23 mouse cellular contexts compared by ENCODE assay signal in genomic region chr3:114930796-114931195, GRCm38 (mm10). TPM values are rescaled to one million over a fixed set of nuclear protein-coding genes. Genes with fewer than 3 reads are reported as not detected.
DNase-seq lines count a peak whose midpoint lies in the region; ATAC-seq and TF ChIP-seq lines count a peak whose summit lies in the region.
"Had no signal": no experiment of that assay in that cellular context is flagged by ENCODE, and none has a peak within 500 bp of the region (broad histone marks: within the 10 kb centered on the region; RNA-seq: fewer than 3 reads in every experiment).

No protein-coding gene starts in this region.

- TF ChIP-seq POLR2A in cerebellum, adult 2 months (IDR thresholded peaks at IDR 0.05; ENCODE audit: borderline replicate concordance, insufficient read depth, low read length) = no peak

- no peaks in the 10 kb centered on the region for H3K9me3 ChIP-seq in midbrain, postnatal 0 days (ENCODE audit: low read length)
- H3K9me3 ChIP-seq in midbrain, embryonic 10.5 days (replicated peaks) = no peaks in the 10 kb centered on the region
- H3K9me3 ChIP-seq: embryonic facial prominence, embryonic 13.5 days; embryonic facial prominence, embryonic 15.5 days; forebrain, embryonic 13.5 days; forebrain, embryonic 15.5 days; G1E had no signal

- H3K4me2 ChIP-seq in midbrain, postnatal 0 days (ENCODE audit: low read depth, low read length, poor library complexity, severe bottlenecking) = no peak overlapping the region
- H3K4me2 ChIP-seq: embryonic facial prominence, embryonic 13.5 days; embryonic facial prominence, embryonic 15.5 days; forebrain, embryonic 13.5 days; forebrain, embryonic 15.5 days had no signal

- H3K9ac ChIP-seq in midbrain, postnatal 0 days (replicated peaks; ENCODE audit: low read length, poor library complexity, severe bottlenecking) = no peak overlapping the region
- H3K9ac ChIP-seq: embryonic facial prominence, embryonic 13.5 days; embryonic facial prominence, embryonic 15.5 days; forebrain, embryonic 13.5 days; forebrain, embryonic 15.5 days; forebrain, postnatal 0 days had no signal

- no peaks in the 10 kb centered on the region for H3K27me3 ChIP-seq in cerebellum, adult 2 months (ENCODE audit: control insufficient read depth, insufficient read depth, low read length)
- no peaks in the 10 kb centered on the region for H3K27me3 ChIP-seq in midbrain, postnatal 0 days (ENCODE audit: insufficient read depth, low read length)
- no peaks in the 10 kb centered on the region for H3K27me3 ChIP-seq in midbrain, embryonic 10.5 days (ENCODE audit: low read depth, poor library complexity, severe bottlenecking)
- H3K27me3 ChIP-seq: CH12.LX; embryonic facial prominence, embryonic 13.5 days; embryonic facial prominence, embryonic 15.5 days; forebrain, embryonic 13.5 days; forebrain, embryonic 15.5 days had no signal

- WGBS in cerebellum, adult 2 months = 17% methylated on average over 2 of the region's 2 CpGs
- WGBS in midbrain, postnatal 0 days = 82% methylated on average over 2 of the region's 2 CpGs
- 83% methylated on average over 2 of the region's 2 CpGs for WGBS in midbrain, embryonic 10.5 days

- no peak for TF ChIP-seq CTCF in cerebellum, adult 2 months (IDR thresholded peaks at IDR 0.05; ENCODE audit: borderline replicate concordance, insufficient read depth, low read depth, low read length)
- TF ChIP-seq CTCF in midbrain, postnatal 0 days (IDR thresholded peaks at IDR 0.05) = no peak

- peak overlapping the region; percentile 46; the same call in 1 of the 2 replicates for H3K27ac ChIP-seq in cerebellum, adult 2 months (ENCODE audit: insufficient read depth, low read length)
- no peak overlapping the region for H3K27ac ChIP-seq in midbrain, postnatal 0 days (ENCODE audit: low read depth, low read length)
- no peak overlapping the region for H3K27ac ChIP-seq in midbrain, embryonic 10.5 days (replicated peaks)
- H3K27ac ChIP-seq: embryonic facial prominence, embryonic 13.5 days; embryonic facial prominence, embryonic 15.5 days; forebrain, embryonic 13.5 days; forebrain, embryonic 15.5 days had no signal

- no peak overlapping the region for H3K4me3 ChIP-seq in cerebellum, adult 2 months (replicated peaks; ENCODE audit: insufficient read depth, low read depth, low read length)
- no peak overlapping the region for H3K4me3 ChIP-seq in midbrain, postnatal 0 days (ENCODE audit: low read depth, low read length)
- no peak overlapping the region for H3K4me3 ChIP-seq in midbrain, embryonic 10.5 days
- H3K4me3 ChIP-seq: embryonic facial prominence, embryonic 13.5 days; embryonic facial prominence, embryonic 15.5 days; forebrain, embryonic 13.5 days; forebrain, embryonic 15.5 days had no signal

- ATAC-seq in midbrain, postnatal 0 days (ENCODE audit: low FRiP score) = no peak
- ATAC-seq: CD4-positive, CD25-positive, alpha-beta regulatory T cell, adult 4 months; forebrain, embryonic 13.5 days; forebrain, embryonic 15.5 days; forebrain, postnatal 0 days had no signal

- H3K4me1 ChIP-seq in cerebellum, adult 2 months (ENCODE audit: control insufficient read depth, insufficient read depth, low read length) = peaks cover 14% of the 10 kb centered on the region; the same call in 1 of the 2 replicates
- H3K4me1 ChIP-seq in midbrain, postnatal 0 days (ENCODE audit: insufficient read depth, low read length) = no peaks in the 10 kb centered on the region
- no peaks in the 10 kb centered on the region for H3K4me1 ChIP-seq in midbrain, embryonic 10.5 days
- H3K4me1 ChIP-seq: embryonic facial prominence, embryonic 13.5 days; embryonic facial prominence, embryonic 15.5 days; forebrain, embryonic 13.5 days; forebrain, embryonic 15.5 days had no signal

- H3K36me3 ChIP-seq in midbrain, postnatal 0 days (ENCODE audit: insufficient read depth, low read length) = no peaks in the 10 kb centered on the region
- no peaks in the 10 kb centered on the region for H3K36me3 ChIP-seq in midbrain, embryonic 10.5 days
- H3K36me3 ChIP-seq: embryonic facial prominence, embryonic 13.5 days; embryonic facial prominence, embryonic 15.5 days; forebrain, embryonic 15.5 days; G1E had no signal

- DNase-seq in cerebellum, adult 2 months = peak in 1 of 2 experiments; percentile 38
- DNase-seq in cerebellum, adult 9-11 months = no peak
- peak; percentile 33 to 70 for DNase-seq in cerebellum, postnatal 10 days
- DNase-seq in cerebellum, adult 11 months = no peak
- DNase-seq in midbrain, postnatal 0 days (ENCODE audit: low spot score) = peak; percentile 7
- DNase-seq in midbrain, embryonic 10.5 days (ENCODE audit: low spot score) = no peak
- DNase-seq in kidney, adult 8-10 months = no peak
- DNase-seq: adrenal gland, adult 2 months; adrenal gland, postnatal 10 days; adrenal gland, postnatal 25 days; B cell, adult 2 months; cerebellum, adult 18-20 months; cerebellum, postnatal 36 days; embryo, embryonic 11 days; forebrain, postnatal 0 days had no signal

RNA-seq across cellular contexts. Expression of gene Olfm3, which starts 26.9 kb away (rescaled TPM):
- 48.8 and 57.4 TPM in 2 replicates for polyA plus RNA-seq in cerebellum, adult 2 months (2012; rRNA removed)
- 33.0 and 40.1 TPM in 2 replicates for total RNA-seq in midbrain, postnatal 0 days (2014; rRNA removed)
- 19.8 and 20.9 TPM in 2 replicates for polyA plus RNA-seq in midbrain, postnatal 0 days (2015; fragmentation: Nextera tagmentation; extraction: Ambion mirVana)
- 0.35 and 0.68 TPM in 2 replicates for polyA plus RNA-seq in midbrain, embryonic 10.5 days (2016; fragmentation: Nextera tagmentation; extraction: Ambion mirVana)
- total RNA-seq: CH12.LX; common myeloid progenitor, adult 5-6 weeks had no signal
- polyA plus RNA-seq: CD4-positive, CD25-positive, alpha-beta regulatory T cell, adult 4 months; G1E had no signal

Comparison
In these comparisons a context has a peak if more than half of its experiments do, and no peak if none do; other contexts are left out.
1. DNase-seq: peak in cerebellum, postnatal 10 days (2 of 2) and midbrain, postnatal 0 days (single experiment); none in cerebellum, adult 9-11 months (single experiment), cerebellum, adult 11 months (single experiment), midbrain, embryonic 10.5 days (single experiment) and kidney, adult 8-10 months (0 of 2).
2. RNA of gene Olfm3, which starts 26.9 kb away (polyA plus RNA-seq): 48.8 to 57.4 TPM in cerebellum, adult 2 months and 19.8 to 20.9 TPM in midbrain, postnatal 0 days; 0.35 to 0.68 TPM in midbrain, embryonic 10.5 days; every median in the first group is over 10 times any median in the second.